Mouse (Mus musculus) lung, adult 2 months (tissue): ENCODE measurements at regions not wholly inside any gene's neighbourhood (a gene's known extent, or its start where the extent isn't known, plus 50 kb on each side); places are given as distances from the start of the nearest gene placed in this dataset.

Experiments
- DNase-seq: peaks from one replicate; pipeline ENCODE4 v3.0.0; 2022
- H3K4me1 ChIP-seq: fragments of 200-500 bp; 2 replicates; pipeline ENCODE4 v1.6.1; 2011; ENCODE audit warnings: low read length; ENCODE audit not compliant: control insufficient read depth, insufficient read depth
- H3K4me3 ChIP-seq: fragments of 200-500 bp; replicated peaks from 2 replicates; pipeline ENCODE3; 2011; ENCODE audit warnings: low read depth, mild to moderate bottlenecking, control low read depth, low read length; ENCODE audit errors: extremely low read depth
- CTCF ChIP-seq: fragments of 200-500 bp; IDR thresholded peaks from 2 replicates; pipeline ENCODE4 v1.5.1; 2011; ENCODE audit warnings: mild to moderate bottlenecking, low read length, control low read depth; ENCODE audit not compliant: insufficient read depth
- POLR2A ChIP-seq: fragments of 200-500 bp; IDR thresholded peaks from 2 replicates; pipeline ENCODE4 v1.6.1; 2011; ENCODE audit warnings: low read depth, mild to moderate bottlenecking, control low read depth, low read length, borderline replicate concordance; ENCODE audit errors: extremely low read depth
- WGBS: fragments of 180-500 bp; shearing (Covaris S2); methylation state at CpG from one replicate; pipeline ENCODE4 v1.1.7; 2018; 5-methylcytosine and 5-hydroxymethylcytosine counted together

DNA sequence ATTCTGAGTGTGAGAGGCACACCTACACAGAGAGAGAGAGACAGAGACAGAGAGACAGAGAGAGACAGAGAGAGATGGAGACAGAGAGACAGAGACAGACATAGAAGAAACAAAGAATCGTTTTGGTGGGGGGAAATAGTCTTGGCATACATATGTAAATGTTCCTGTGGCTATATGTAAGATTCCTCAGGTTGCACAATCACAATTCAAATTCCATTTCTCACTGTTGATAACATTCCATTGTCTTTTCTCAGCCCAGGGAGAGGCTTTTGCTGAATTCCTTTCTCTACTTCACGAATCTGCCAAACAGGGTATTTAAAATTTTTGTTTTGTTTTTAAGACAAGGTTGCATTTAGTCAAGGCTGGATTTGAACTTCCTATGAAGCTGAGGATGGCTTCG, 205.0 kb upstream of the Ell2 start:
- no peak for DNase-seq
- 55% methylated on average over 3 of the region's 3 CpGs for WGBS
- TF ChIP-seq POLR2A, result no peak
- no peak for TF ChIP-seq CTCF
- no peaks in the 10 kb centered on the region for H3K4me1 ChIP-seq
- H3K4me3 ChIP-seq, result no peak overlapping the region

DNA sequence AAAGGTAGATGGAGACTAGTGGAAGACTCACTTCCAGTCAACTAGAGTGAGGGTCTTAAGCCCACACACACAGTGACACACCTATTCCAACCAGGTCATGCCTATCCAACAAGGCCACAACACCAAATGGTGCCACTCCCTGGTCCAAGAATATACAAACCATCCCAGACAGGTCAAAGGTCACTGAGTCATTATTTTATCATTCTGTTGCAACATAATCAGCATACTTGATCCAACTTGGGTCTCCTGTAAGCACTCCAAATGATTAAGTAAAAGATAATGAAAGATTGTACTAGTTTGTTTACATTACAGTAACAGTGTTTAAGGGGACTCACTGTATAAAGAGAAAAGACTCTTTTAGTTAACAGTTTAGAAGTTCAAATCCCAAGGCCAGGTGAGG, 203.2 kb upstream of the Ell2 start:
- DNase-seq, result no peak
- Histone ChIP-seq H3K4me1 (no peaks in the 10 kb centered on the region), H3K4me3 (no peak overlapping the region)
- no peak for TF ChIP-seq POLR2A
- no peak for TF ChIP-seq CTCF

DNA sequence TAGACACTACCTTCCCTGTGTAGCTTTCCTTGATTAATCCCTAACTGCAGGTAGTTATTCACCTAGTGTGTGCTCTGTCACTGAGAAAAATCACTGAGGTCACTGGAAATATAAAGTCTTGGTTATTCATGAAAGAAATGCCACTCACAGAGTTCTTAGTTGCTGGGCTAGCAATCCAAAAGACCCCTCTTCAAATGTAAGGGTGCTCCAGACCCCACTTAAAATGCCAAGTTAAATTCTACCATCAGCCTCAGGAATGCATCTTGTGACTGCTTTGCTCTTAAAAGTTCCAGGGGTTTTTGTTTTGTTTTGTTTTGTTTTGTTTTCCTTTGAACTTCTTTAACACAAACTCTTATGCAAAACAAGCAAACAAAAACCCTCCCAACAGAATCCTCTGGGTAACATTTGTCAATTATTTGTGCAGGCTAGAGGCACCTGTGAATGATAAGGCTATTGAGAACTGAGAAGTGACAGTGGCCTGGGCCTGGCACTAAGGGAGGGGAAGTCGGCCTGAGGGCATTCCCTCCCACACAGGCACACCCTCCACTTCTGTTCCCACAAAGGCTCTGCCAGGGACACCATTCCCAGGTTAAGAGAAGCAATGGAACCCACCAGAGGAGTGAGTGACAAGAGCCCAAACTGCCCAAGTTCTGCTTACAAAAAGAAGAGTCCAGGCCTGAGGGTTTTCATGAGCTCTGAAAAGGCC, 192.1 kb upstream of the Ell2 start:
- H3K4me3 ChIP-seq, result no peak overlapping the region
- peak; percentile 31 for DNase-seq
- WGBS, result 24% methylated on average over 1 of the region's 1 CpGs
- H3K4me1 ChIP-seq, result no peaks in the 10 kb centered on the region
- TF ChIP-seq CTCF (no peak), POLR2A (no peak)

DNA sequence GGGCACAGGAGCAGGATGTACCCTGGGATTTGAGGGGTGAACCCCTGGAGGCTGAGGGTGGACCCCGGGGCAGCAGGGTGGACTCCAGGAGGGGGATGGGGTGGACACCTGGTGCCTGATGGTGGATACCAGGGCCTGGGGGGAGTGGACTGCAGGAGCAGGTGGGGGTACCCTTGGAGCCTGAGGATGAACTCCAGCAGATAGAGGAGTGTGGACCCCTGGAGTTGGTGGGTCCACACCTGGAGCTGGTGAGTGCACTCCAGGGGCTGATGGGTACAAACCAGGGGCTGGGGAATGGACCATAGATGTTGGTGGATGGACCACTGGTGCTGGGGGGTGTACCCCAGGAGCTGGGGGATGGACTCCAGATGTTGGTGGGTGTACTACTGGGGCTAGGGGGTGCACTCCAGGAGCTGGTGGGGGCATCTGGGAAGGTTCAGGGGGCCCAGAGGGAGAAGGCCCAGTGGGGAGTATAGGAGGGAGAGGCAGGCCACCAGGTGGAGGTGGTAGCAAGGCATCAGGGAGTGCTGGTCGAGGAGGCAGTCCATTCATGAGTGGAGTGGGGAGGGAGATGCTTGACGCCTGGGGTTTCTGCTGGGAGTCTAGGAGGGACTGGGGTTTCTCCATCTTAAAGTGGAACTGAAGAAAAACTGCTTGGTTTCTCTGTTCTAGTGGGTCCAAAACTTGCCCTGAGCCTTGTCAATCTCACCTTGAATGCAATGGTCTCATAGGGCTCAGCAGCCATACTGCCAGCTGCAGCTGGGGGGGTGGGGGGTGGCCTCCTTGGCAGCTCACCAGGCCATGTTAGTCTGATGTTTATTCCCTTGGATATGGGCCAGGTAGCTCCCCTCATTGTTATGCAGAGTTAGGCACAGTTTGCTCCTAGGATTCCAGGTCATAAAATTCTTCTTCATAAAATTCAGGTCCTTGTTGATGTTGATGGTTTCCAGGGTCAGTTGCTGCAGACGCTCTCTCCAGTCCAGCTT, 183.0 kb upstream of the Ell2 start:
- no peak for DNase-seq
- 70% methylated on average over 4 of the region's 4 CpGs for WGBS
- no peaks in the 10 kb centered on the region for H3K4me1 ChIP-seq
- H3K4me3 ChIP-seq, result no peak overlapping the region
- TF ChIP-seq POLR2A (no peak), CTCF (no peak)

DNA sequence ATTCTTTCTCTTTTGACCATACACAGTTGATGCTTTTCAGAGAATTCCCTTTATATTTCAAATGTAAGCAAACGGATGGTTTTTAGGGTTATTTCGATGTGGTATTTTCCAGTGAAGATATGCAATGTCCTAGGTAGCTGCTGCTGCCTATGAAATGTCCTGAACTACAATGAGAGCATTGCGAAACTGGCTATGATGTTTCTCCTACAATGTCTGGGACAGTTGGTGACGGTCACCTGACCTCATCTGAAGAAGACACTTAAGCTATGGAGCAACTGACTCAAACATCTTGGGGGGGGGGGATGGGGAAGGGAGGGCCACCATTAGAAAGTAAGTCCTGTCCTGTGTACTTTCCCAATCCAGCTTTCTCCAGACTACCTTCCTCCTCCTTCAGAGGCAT, 182.1 kb upstream of the Ell2 start:
- WGBS, result 87% methylated on average over 4 of the region's 4 CpGs
- TF ChIP-seq POLR2A, result no peak
- no peak for TF ChIP-seq CTCF
- no peak for DNase-seq

DNA sequence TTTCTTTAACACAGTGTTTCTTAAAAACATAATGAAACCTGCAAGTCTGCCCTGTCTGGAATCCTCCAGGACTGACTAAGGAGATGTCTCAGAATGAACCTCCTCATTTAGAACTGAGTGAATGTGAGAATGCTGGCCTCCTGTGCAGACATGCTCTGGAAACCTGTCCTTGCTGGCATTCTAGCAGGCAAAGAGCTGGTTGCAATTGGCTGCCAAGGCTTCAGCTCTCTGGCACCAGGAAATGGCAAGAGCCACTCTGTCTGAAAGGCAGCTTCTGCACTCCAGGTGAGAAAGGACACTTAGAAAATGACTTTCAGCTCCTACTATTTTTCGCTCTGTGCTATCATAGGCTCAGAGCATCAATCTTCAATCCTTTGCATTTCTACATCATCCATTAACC, 175.0 kb upstream of the Ell2 start:
- WGBS, result 76% methylated on average over 1 of the region's 1 CpGs
- no peak for DNase-seq
- no peak overlapping the region for H3K4me3 ChIP-seq
- TF ChIP-seq CTCF (no peak), POLR2A (no peak)
- H3K4me1 ChIP-seq, result no peaks in the 10 kb centered on the region

More for the DNA sequence above, 182.1 kb upstream of the Ell2 start:
- Histone ChIP-seq H3K4me3 (no peak overlapping the region), H3K4me1 (no peaks in the 10 kb centered on the region)

DNA sequence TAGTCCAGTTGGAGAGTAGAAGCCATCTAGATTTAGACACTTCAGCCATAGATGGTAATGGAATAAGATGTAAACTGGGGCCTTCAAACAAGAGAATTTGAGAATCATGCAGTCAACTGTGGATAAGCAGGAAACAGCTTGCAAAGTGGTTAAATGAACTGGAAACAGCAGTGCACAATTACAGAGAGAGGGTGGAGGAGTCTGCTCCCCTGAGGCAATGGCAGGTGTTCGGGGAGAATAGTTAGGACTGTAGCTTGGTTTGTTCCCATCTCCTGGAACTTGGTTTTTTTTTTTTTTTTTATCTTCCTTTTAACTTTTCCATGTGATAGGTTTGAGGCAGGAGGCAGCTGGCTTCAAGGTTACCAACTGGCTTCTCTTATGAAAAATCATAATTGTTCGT, 165.1 kb upstream of the Ell2 start:
- Histone ChIP-seq H3K4me1 (peaks cover 2% of the 10 kb centered on the region; the same call in 1 of the 2 replicates), H3K4me3 (no peak overlapping the region)
- 76% methylated on average over 2 of the region's 2 CpGs for WGBS
- TF ChIP-seq CTCF (no peak), POLR2A (no peak)
- DNase-seq, result no peak

DNA sequence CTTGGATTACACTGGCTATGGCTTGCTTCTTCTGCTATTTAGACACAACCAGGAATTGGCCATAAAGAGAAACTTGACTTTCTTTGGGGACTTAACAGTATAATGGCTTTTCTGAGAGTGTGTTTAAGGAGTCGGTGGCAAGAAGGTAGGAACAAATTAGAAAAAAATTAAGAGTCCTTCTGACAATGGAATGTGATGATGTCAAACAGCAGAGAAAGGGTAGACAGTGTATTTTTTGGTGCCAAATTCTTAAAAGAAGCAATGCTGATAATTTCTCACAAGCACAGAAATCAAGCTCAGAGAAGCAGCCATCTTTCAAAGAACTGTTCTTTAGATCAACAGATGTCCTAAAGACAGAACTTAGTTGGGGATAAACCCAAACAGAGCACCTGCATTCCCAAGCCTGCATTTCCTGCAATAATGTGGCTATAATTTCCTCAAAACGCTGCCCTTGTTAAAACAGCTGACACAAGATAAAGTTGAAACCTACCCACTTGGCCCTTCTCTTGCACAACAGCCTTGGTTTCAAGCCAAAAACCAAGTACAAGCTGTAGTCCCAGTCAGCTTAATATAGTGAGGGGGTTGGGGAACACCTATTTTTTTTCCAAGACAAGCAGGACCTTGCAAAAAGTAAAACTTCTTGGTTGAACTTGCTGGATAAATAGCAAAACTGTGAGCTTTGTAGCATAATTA, 164.2 kb upstream of the Ell2 start:
- Histone ChIP-seq H3K4me3 (no peak overlapping the region), H3K4me1 (peaks cover 2% of the 10 kb centered on the region; the same call in 1 of the 2 replicates)
- peak; percentile 45 for DNase-seq
- 33% methylated on average over 2 of the region's 2 CpGs for WGBS
- TF ChIP-seq POLR2A, result no peak
- no peak for TF ChIP-seq CTCF

DNA sequence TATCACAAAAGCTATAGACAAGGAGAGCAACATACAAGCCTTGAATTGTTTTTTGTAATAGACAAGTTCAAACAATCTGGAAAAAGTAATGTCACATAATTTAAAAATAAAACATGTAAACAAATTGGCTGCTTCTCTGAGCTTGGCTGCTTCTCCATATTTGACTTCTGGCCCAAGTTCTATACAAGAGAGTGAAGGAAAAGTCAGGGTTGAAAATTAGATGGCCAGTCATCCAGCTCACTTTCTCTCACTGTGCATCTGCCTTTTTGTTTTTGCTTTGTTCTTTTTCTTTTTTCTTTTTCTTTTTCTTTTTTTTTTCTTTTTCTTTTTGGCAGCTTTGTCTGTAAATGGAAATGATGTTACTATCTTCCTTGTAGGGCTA, 163.6 kb upstream of the Ell2 start:
- Histone ChIP-seq H3K4me3 (no peak overlapping the region), H3K4me1 (peaks cover 2% of the 10 kb centered on the region; the same call in 1 of the 2 replicates)
- no peak for DNase-seq
- TF ChIP-seq POLR2A, result no peak
- TF ChIP-seq CTCF, result no peak
